Mouse (Mus musculus) MEL (cell line): ENCODE data around the gene Psen2. TPM values are rescaled to one million over a fixed set of nuclear protein-coding genes. Genes with fewer than 3 reads are reported as not detected.

ENCODE experiments used
- DNase-seq: peaks from one replicate; pipeline ENCODE4 v3.0.0; 2011; ENCODE audit warnings: low read depth, low spot score
- H3K27ac ChIP-seq: 2 replicates; pipeline ENCODE4 v1.5.1; 2012; ENCODE audit warnings: low read depth, mild to moderate bottlenecking, control low read depth, low read length, moderate library complexity; ENCODE audit not compliant: control insufficient read depth
- H3K27me3 ChIP-seq, 2 experiments: fragments of 150-350 bp in 1 of 2; sonication (generic) in 1 of 2; 2 replicates each; pipeline ENCODE4 v1.6.1; 2012; ENCODE audit warnings: low read length in 2 of 2, mild to moderate bottlenecking in 2 of 2, improper control_type of control experiment in 1 of 2, moderate library complexity in 1 of 2; ENCODE audit not compliant: insufficient read depth in 2 of 2, control insufficient read depth in 1 of 2
- H3K36me3 ChIP-seq, 2 experiments: 2 replicates each; pipeline ENCODE4 v1.6.1; 2012 to 2014; ENCODE audit warnings: low read length in 2 of 2, improper control_type of control experiment in 1 of 2, inconsistent platforms in 1 of 2, mild to moderate bottlenecking in 1 of 2; ENCODE audit not compliant: insufficient read depth in 2 of 2, control insufficient read depth in 1 of 2
- H3K4me1 ChIP-seq, 2 experiments: fragments of 150-350 bp in 1 of 2; sonication (generic) in 1 of 2; 2 replicates each; pipeline ENCODE4 v1.6.1; 2012; ENCODE audit warnings: low read length in 2 of 2, improper control_type of control experiment in 1 of 2, mild to moderate bottlenecking in 1 of 2; ENCODE audit not compliant: insufficient read depth in 2 of 2, control insufficient read depth in 1 of 2
- H3K4me3 ChIP-seq, 2 experiments: fragments of 150-350 bp in 1 of 2; sonication (generic) in 1 of 2; 2 replicates each; pipeline ENCODE4 v1.5.1; 2012; ENCODE audit warnings: low read depth in 2 of 2, low read length in 2 of 2, mild to moderate bottlenecking in 2 of 2, moderate library complexity in 2 of 2, control low read depth in 1 of 2, improper control_type of control experiment in 1 of 2; ENCODE audit not compliant: control insufficient read depth in 1 of 2, insufficient read depth in 1 of 2
- H3K79me2 ChIP-seq: 2 replicates; pipeline ENCODE4 v1.6.1; 2012; ENCODE audit warnings: mild to moderate bottlenecking, low read length, moderate library complexity; ENCODE audit not compliant: control insufficient read depth, poor library complexity, insufficient read depth
- H3K9ac ChIP-seq: 2 replicates; pipeline ENCODE4 v1.6.1; 2012; ENCODE audit warnings: low read depth, mild to moderate bottlenecking, control low read depth, low read length, moderate library complexity; ENCODE audit not compliant: control insufficient read depth, poor library complexity, severe bottlenecking
- H3K9me3 ChIP-seq: fragments of 150-350 bp; sonication (generic); replicated peaks from 2 replicates; pipeline ENCODE4 v1.6.1; 2012; ENCODE audit warnings: mild to moderate bottlenecking, low read length, improper control_type of control experiment, moderate library complexity; ENCODE audit not compliant: insufficient read depth
- CTCF ChIP-seq, 3 experiments: IDR thresholded peaks in 2 of 3; conservative IDR thresholded peaks in 1 of 3; 2 replicates each; pipeline ENCODE4 v1.5.1; 2011 to 2012; ENCODE audit warnings: low read length in 3 of 3, low read depth in 2 of 3, mild to moderate bottlenecking in 2 of 3, improper control_type of control experiment in 1 of 3, inconsistent platforms in 1 of 3, mixed read lengths in 1 of 3, moderate library complexity in 1 of 3; ENCODE audit not compliant: control insufficient read depth in 1 of 3, insufficient read depth in 1 of 3, poor library complexity in 1 of 3, severe bottlenecking in 1 of 3
- E2F4 ChIP-seq: IDR thresholded peaks from 2 replicates; pipeline ENCODE4 v1.6.1; 2011; ENCODE audit warnings: low read depth, low read length, improper control_type of control experiment, borderline replicate concordance
- GABPA ChIP-seq: IDR thresholded peaks from 2 replicates; pipeline ENCODE4 v1.6.1; 2012; ENCODE audit warnings: low read depth, mild to moderate bottlenecking, inconsistent platforms, low read length, improper control_type of control experiment, moderate library complexity
- GATA1 ChIP-seq: IDR thresholded peaks from 2 replicates; pipeline ENCODE4 v1.6.1; 2011; ENCODE audit warnings: low read depth, low read length, improper control_type of control experiment
- HCFC1 ChIP-seq: IDR thresholded peaks from 2 replicates; pipeline ENCODE4 v1.6.1; 2012; ENCODE audit warnings: low read depth, mild to moderate bottlenecking, inconsistent platforms, low read length, improper control_type of control experiment, moderate library complexity
- MAZ ChIP-seq: IDR thresholded peaks from 2 replicates; pipeline ENCODE4 v1.6.1; 2012; ENCODE audit warnings: low read depth, mild to moderate bottlenecking, inconsistent platforms, low read length, improper control_type of control experiment
- NELFE ChIP-seq: IDR thresholded peaks from 2 replicates; pipeline ENCODE4 v1.6.1; 2011; ENCODE audit warnings: low read depth, low read length, improper control_type of control experiment
- NRF1 ChIP-seq: IDR thresholded peaks from 2 replicates; pipeline ENCODE4 v1.6.1; 2014; ENCODE audit warnings: low read depth, mild to moderate bottlenecking, inconsistent platforms, low read length, improper control_type of control experiment, moderate library complexity; ENCODE audit not compliant: poor library complexity, insufficient read depth, severe bottlenecking
- POLR2A ChIP-seq, 2 experiments: IDR thresholded peaks; 2 replicates each; pipeline ENCODE4 v1.6.1; 2011 to 2012; ENCODE audit warnings: low read length in 2 of 2, mild to moderate bottlenecking in 2 of 2, control low read depth in 1 of 2, improper control_type of control experiment in 1 of 2, low read depth in 1 of 2, moderate library complexity in 1 of 2; ENCODE audit not compliant: control insufficient read depth in 1 of 2, insufficient read depth in 1 of 2, poor library complexity in 1 of 2
- POLR2AphosphoS5 ChIP-seq: IDR thresholded peaks from 2 replicates; pipeline ENCODE4 v1.6.1; 2012; ENCODE audit warnings: low read depth, borderline replicate concordance, mild to moderate bottlenecking, inconsistent platforms, low read length, moderate library complexity, mixed read lengths
- SIN3A ChIP-seq: IDR thresholded peaks from 2 replicates; pipeline ENCODE4 v1.6.1; 2012; ENCODE audit warnings: low read length, improper control_type of control experiment, inconsistent platforms
- SMC3 ChIP-seq: IDR thresholded peaks from 2 replicates; pipeline ENCODE4 v1.6.1; 2011; ENCODE audit warnings: low read depth, low read length, improper control_type of control experiment
- UBTF ChIP-seq: IDR thresholded peaks from 2 replicates; pipeline ENCODE4 v1.6.1; 2012; ENCODE audit warnings: low read depth, mild to moderate bottlenecking, inconsistent platforms, low read length, improper control_type of control experiment, moderate library complexity, borderline replicate concordance; ENCODE audit not compliant: insufficient read depth
- USF1 ChIP-seq: IDR thresholded peaks from 2 replicates; pipeline ENCODE4 v1.6.1; 2014; ENCODE audit warnings: low read depth, mild to moderate bottlenecking, inconsistent platforms, low read length, improper control_type of control experiment, moderate library complexity
- ZNF384 ChIP-seq: IDR thresholded peaks from 2 replicates; pipeline ENCODE4 v1.6.1; 2012; ENCODE audit warnings: low read depth, mild to moderate bottlenecking, inconsistent platforms, low read length, improper control_type of control experiment
- polyA plus RNA-seq, 2 experiments: library from polyadenylated mRNA; stranded (reverse) in 1 of 2; unstranded in 1 of 2; fragments of >175 nt in 1 of 2; fragments of >200 nt in 1 of 2; gene quantifications; 2 replicates each; pipeline versions ENCODE4 v1.2.1 to v1.2.4; 2012; ENCODE audit warnings: low replicate concordance in 2 of 2, low read depth in 1 of 2; ENCODE audit not compliant: insufficient read length in 2 of 2, insufficient read depth in 1 of 2, missing spikeins in 1 of 2
- total RNA-seq: library from RNA; depleted of rRNA; stranded (reverse); fragments of 300-350 nt; gene quantifications from 2 replicates; pipeline ENCODE4 v1.2.3, GENCODE M21; 2012

The Psen2 gene
- total and polyA plus RNA-seq, 3 experiments, result 35.0 to 39.2 TPM; not detected in 1

GRCm38 (mm10) chr1:180181966-180182319, 81.3 kb downstream of the Psen2 start:
- TF ChIP-seq CTCF (IDR thresholded peaks at IDR 0.05 in 2 of 3, conservative IDR thresholded peaks at IDR 0.05 in 1 of 3; ENCODE audit: control insufficient read depth in 1 of 3, insufficient read depth in 1 of 3, low read depth in 2 of 3, low read length in 3 of 3, poor library complexity in 1 of 3, severe bottlenecking in 1 of 3), result peak in 1 of 3 experiments; percentile 24; a peak in 2 of 6 replicates
- no peak for TF ChIP-seq GATA1
- Histone ChIP-seq H3K4me3 (no peak overlapping the region), H3K27ac (no peak overlapping the region), H3K79me2 (no peaks in the 10 kb centered on the region), H3K4me1 (no peaks in the 10 kb centered on the region; a peak in 1 of 4 replicates), H3K36me3 (no peaks in the 10 kb centered on the region), H3K27me3 (no peaks in the 10 kb centered on the region), H3K9me3 (no peaks in the 10 kb centered on the region), H3K9ac (no peak overlapping the region)
- no peak for DNase-seq

- H3K79me2 ChIP-seq, result no peaks in the 10 kb centered on the region
- no peaks in the 10 kb centered on the region; a peak in 1 of 4 replicates for H3K4me1 ChIP-seq
- H3K4me3 ChIP-seq, result no peak overlapping the region
- H3K27ac ChIP-seq, result no peak overlapping the region
- no peak for DNase-seq
- H3K36me3 ChIP-seq, result no peaks in the 10 kb centered on the region
- no peak overlapping the region for H3K9ac ChIP-seq
- TF ChIP-seq MAZ (no peak), POLR2A (IDR thresholded peaks at IDR 0.05; ENCODE audit: control insufficient read depth in 1 of 2, insufficient read depth in 1 of 2, low read depth in 1 of 2, low read length in 2 of 2, poor library complexity in 1 of 2) (no peak), POLR2AphosphoS5 (no peak; the same call in 1 of the 2 replicates), GABPA (no peak), SMC3 (no peak), NRF1 (no peak), ZNF384 (no peak), SIN3A (no peak), E2F4 (no peak), USF1 (no peak), HCFC1 (no peak), UBTF (no peak), NELFE (no peak)
- no peaks in the 10 kb centered on the region for H3K27me3 ChIP-seq
- H3K9me3 ChIP-seq, result no peaks in the 10 kb centered on the region
These were observed 81.8 kb downstream of the Psen2 start for GRCm38 (mm10) chr1:180181304-180181965.
